Mouse (Mus musculus): Measurements from ENCODE around the gene Psma1. TPM values are rescaled to one million over a fixed set of nuclear protein-coding genes. Genes with fewer than 3 reads are reported as not detected.

Psma1 gene
- 380 and 387 TPM in 2 replicates for polyA plus RNA-seq (2016; fragmentation: Nextera tagmentation; extraction: Ambion mirVana)

DNA sequence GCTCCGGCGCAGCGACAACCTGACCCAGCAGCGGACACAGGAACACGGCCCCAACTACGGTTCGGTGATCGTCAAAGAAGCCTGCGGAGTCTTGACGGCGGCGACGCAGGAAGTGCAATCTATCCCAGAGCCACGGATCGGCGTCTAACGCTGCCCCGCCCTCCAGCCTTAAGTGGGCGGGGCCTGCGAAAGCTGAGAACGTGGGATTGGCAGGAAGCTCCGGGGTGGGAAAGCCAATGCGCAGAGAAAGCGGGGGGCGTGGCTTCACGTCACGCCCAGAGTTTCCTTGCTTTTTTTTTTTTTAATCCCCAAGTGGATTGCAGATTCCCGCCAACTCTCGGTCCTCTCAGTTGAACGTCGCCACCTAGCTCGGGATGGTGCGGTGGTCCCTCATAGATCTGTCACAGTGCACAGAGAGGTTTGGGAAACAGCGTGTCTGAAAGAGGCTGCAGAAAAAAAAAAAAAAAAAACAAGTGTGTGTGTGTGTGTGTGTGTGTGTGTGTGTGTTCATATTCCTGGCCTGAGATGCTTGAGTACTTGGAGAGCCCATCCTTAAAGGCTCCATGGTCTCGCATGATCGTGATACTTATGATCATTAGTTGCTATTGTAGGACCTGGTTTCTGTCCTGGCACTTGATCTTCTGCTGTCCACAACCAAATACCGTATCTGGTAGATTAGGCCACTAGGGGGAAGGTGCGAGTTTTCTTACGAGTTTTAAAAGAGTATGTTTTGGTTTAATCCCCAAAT, at the start of gene Psma1:
TSS of gene Psma1 (minus strand) at position 114 of the 748 bp plus-strand sequence.
- H3K27ac ChIP-seq = peak within 1 kb of the TSS; percentile 58
- 0 out of 2 replicates have a peak, but pooled peaks cover 3% of the 10 kb centered on the region for H3K4me1 ChIP-seq
- under 1% methylated on average over 39 of the region's 39 CpGs for WGBS

GRCm38 (mm10) chr7:114323527-114323926, 47.6 kb upstream of the Psma1 start:
- no peak for ATAC-seq (ENCODE audit: insufficient number of reproducible peaks, insufficient read depth, low FRiP score, low TSS enrichment)
- H3K4me3 ChIP-seq = no peak overlapping the region
- peaks cover 12% of the 10 kb centered on the region; the same call in 1 of the 2 replicates for H3K4me1 ChIP-seq
- no peak overlapping the region for H3K27ac ChIP-seq
- H3K9me3 ChIP-seq = no peaks in the 10 kb centered on the region
- H3K27me3 ChIP-seq = no peaks in the 10 kb centered on the region
- WGBS = 82% methylated on average over 1 of the region's 1 CpGs
- no peak overlapping the region for H3K4me2 ChIP-seq (replicated peaks)
- H3K36me3 ChIP-seq = no peaks in the 10 kb centered on the region
- no peak overlapping the region for H3K9ac ChIP-seq

More for the DNA sequence above, at the start of gene Psma1:
- peak; percentile 92 for ATAC-seq (ENCODE audit: insufficient number of reproducible peaks, insufficient read depth, low FRiP score, low TSS enrichment)
- peak within 1 kb of the TSS; percentile 93 for H3K9ac ChIP-seq
- H3K4me2 ChIP-seq (replicated peaks) = peak within 1 kb of the TSS; percentile 85
- peaks cover 22% of the 10 kb centered on the region for H3K36me3 ChIP-seq
- no peaks in the 10 kb centered on the region for H3K9me3 ChIP-seq
- H3K27me3 ChIP-seq = no peaks in the 10 kb centered on the region
- H3K4me3 ChIP-seq = peak within 1 kb of the TSS; percentile 97

DNA sequence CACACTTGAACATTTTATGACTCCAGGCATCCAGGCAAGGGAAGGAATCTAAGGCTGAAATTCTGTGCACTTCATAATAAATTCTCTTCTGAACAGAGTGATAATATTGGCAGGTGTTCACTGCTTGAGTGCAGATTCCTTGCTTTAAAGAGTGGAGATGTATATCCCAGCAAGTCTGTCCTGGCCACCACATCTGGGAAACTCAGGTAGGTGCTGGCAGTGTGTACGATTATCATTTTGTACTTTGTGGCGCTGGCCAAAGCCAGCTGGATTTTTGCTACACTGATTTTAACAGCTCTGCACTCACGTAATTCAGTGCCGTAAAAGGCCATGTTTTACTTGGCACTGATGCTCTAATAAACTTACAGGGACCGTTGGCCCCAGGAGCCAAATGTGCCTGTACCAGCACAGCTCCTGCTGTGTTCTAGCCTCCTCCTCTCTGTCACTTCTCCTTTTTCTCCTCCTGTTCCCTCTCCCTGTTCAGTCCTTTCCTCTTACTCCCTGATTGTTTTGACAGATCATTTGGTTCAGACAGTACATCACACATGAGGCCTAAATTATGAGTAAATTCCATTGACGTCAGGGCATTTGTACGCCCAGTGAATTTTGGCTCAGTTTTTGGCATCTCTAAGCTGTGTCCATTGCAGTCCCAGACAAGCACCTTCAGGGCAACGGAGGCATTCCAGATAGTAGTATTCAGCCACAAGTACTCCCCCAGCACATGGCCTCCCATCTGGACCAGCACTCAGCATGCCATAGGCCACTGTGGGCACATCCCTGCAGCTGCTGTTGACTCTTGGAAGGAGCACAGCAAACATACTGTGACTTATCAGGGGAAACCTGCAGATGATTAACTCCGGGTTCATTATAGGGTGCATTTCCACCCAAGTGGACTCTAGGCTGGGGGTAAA, 46.9 kb upstream of the Psma1 start:
- WGBS = 56% methylated on average over 9 of the region's 9 CpGs

DNA sequence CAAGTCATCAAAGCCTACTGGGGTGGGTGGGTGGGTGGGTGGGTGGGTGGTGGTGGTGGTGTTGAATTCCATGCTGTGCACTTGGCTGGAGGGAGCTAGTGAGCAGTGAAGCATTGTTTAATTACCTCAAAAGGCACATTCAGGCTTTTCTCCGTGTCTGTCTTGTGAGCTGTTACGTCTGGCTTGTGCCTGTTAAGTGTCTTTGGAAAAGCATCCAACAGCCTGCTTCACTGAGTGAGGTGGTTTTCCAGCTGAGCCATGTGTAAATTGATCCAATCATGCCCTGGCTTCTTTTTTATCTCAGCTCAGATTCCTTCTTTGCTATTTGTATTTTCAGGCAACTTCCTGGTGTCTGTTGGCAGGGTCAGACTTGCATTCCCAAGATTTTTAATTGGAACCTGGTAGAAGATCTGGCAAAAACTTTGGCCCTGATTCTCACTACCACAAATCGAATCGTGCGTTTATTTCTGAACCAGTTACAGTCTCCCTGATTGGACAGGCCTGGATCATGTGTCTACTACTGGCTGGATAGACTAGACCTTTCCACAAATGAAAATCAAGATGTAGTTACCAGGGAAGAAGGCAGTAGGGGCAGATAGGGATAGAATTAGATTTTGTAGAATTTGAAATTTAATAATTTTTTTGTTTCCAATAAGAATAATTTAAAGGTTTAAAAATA, 45.9 kb upstream of the Psma1 start:
- Histone ChIP-seq H3K27ac (no peak overlapping the region; the same call in 1 of the 2 replicates), H3K4me1 (peaks cover 12% of the 10 kb centered on the region; the same call in 1 of the 2 replicates), H3K9ac (no peak overlapping the region), H3K36me3 (no peaks in the 10 kb centered on the region), H3K4me2 (replicated peaks) (no peak overlapping the region), H3K9me3 (no peaks in the 10 kb centered on the region), H3K4me3 (no peak overlapping the region), H3K27me3 (no peaks in the 10 kb centered on the region)
- WGBS = 56% methylated on average over 5 of the region's 5 CpGs
- ATAC-seq (ENCODE audit: insufficient number of reproducible peaks, insufficient read depth, low FRiP score, low TSS enrichment) = no peak

More for the DNA sequence above, 46.9 kb upstream of the Psma1 start:
- no peak overlapping the region for H3K9ac ChIP-seq
- no peaks in the 10 kb centered on the region for H3K27me3 ChIP-seq
- no peaks in the 10 kb centered on the region for H3K36me3 ChIP-seq
- H3K4me1 ChIP-seq = peaks cover 12% of the 10 kb centered on the region; the same call in 1 of the 2 replicates
- no peak overlapping the region for H3K4me2 ChIP-seq (replicated peaks)
- H3K9me3 ChIP-seq = no peaks in the 10 kb centered on the region
- H3K27ac ChIP-seq = no peak overlapping the region
- no peak for ATAC-seq (ENCODE audit: insufficient number of reproducible peaks, insufficient read depth, low FRiP score, low TSS enrichment)
- no peak overlapping the region for H3K4me3 ChIP-seq

GRCm38 (mm10) chr7:114317896-114318295, 42.0 kb upstream of the Psma1 start:
- Histone ChIP-seq H3K9me3 (no peaks in the 10 kb centered on the region), H3K4me3 (no peak overlapping the region), H3K27me3 (no peaks in the 10 kb centered on the region), H3K27ac (no peak overlapping the region), H3K9ac (no peak overlapping the region), H3K4me2 (replicated peaks) (no peak overlapping the region), H3K4me1 (peaks cover 8% of the 10 kb centered on the region; the same call in 1 of the 2 replicates), H3K36me3 (no peaks in the 10 kb centered on the region)
- 80% methylated on average over 4 of the region's 4 CpGs for WGBS
- ATAC-seq (ENCODE audit: insufficient number of reproducible peaks, insufficient read depth, low FRiP score, low TSS enrichment) = no peak

DNA sequence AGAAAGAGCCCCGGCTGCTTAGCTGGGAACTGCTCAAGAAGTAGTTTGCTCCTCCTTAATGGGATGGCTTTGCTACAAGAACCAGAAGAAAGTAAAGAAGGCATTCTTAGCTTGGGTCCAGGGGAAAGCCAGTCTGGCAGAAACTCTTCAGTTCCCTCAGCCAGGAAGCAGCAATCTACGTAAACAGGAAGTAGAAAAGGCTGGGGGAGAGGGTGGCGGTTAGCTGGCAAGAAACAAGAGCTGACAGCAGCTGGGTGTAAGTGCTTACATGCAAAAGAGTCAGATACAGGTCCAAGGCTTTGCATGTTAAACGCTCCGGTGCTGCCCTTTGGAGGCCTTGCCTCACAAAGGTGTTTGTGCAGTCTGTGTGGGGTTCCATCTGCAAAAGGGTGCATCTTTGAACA, 41.5 kb upstream of the Psma1 start:
- no peaks in the 10 kb centered on the region for H3K9me3 ChIP-seq
- H3K27me3 ChIP-seq = no peaks in the 10 kb centered on the region
- H3K4me3 ChIP-seq = no peak overlapping the region
- 63% methylated on average over 5 of the region's 5 CpGs for WGBS
- H3K36me3 ChIP-seq = no peaks in the 10 kb centered on the region
- no peak overlapping the region for H3K9ac ChIP-seq
- no peak for ATAC-seq (ENCODE audit: insufficient number of reproducible peaks, insufficient read depth, low FRiP score, low TSS enrichment)
- H3K4me1 ChIP-seq = peaks cover 4% of the 10 kb centered on the region; the same call in 1 of the 2 replicates
- no peak overlapping the region for H3K27ac ChIP-seq
- H3K4me2 ChIP-seq (replicated peaks) = no peak overlapping the region

GRCm38 (mm10) chr7:114316361-114316871, 40.5 kb upstream of the Psma1 start:
- Histone ChIP-seq H3K9ac (no peak overlapping the region), H3K27ac (no peak overlapping the region), H3K4me2 (replicated peaks) (no peak overlapping the region), H3K36me3 (no peaks in the 10 kb centered on the region), H3K4me1 (no peaks in the 10 kb centered on the region), H3K4me3 (no peak overlapping the region), H3K9me3 (no peaks in the 10 kb centered on the region), H3K27me3 (no peaks in the 10 kb centered on the region)
- no peak for ATAC-seq (ENCODE audit: insufficient number of reproducible peaks, insufficient read depth, low FRiP score, low TSS enrichment)
- 68% methylated on average over 5 of the region's 5 CpGs for WGBS

DNA sequence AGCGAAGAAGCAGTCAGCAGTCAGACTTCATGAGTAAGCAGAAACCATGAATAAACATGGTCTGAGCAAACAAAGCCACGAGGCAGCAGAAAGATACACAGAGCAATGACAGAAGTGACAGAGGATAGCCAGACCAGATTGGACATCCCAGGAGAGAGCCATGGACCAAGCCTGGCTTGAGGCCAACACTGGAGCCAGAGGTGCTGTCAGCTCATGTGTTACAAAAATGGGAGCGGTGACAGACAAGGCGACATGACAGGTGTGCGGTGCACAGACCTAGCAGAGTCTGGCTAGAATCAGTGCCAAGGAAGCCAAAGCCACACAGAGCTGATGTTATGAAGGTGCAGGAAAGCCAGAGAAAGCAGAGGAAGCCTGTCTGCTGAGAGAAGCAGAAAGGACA, 35.3 kb upstream of the Psma1 start:
- H3K27me3 ChIP-seq = no peaks in the 10 kb centered on the region
- no peak overlapping the region for H3K4me3 ChIP-seq
- no peak overlapping the region for H3K4me2 ChIP-seq (replicated peaks)
- ATAC-seq (ENCODE audit: insufficient number of reproducible peaks, insufficient read depth, low FRiP score, low TSS enrichment) = no peak
- H3K36me3 ChIP-seq = no peaks in the 10 kb centered on the region
- H3K4me1 ChIP-seq = no peaks in the 10 kb centered on the region
- no peak overlapping the region for H3K9ac ChIP-seq
- no peak overlapping the region for H3K27ac ChIP-seq
- 66% methylated on average over 5 of the region's 5 CpGs for WGBS
- no peaks in the 10 kb centered on the region for H3K9me3 ChIP-seq

GRCm38 (mm10) chr7:114309020-114309419, 33.1 kb upstream of the Psma1 start:
- H3K4me2 ChIP-seq (replicated peaks) = no peak overlapping the region
- no peaks in the 10 kb centered on the region for H3K9me3 ChIP-seq
- no peaks in the 10 kb centered on the region for H3K4me1 ChIP-seq
- H3K4me3 ChIP-seq = no peak overlapping the region
- H3K27ac ChIP-seq = no peak overlapping the region
- H3K27me3 ChIP-seq = no peaks in the 10 kb centered on the region
- H3K36me3 ChIP-seq = no peaks in the 10 kb centered on the region
- ATAC-seq (ENCODE audit: insufficient number of reproducible peaks, insufficient read depth, low FRiP score, low TSS enrichment) = no peak
- WGBS = 60% methylated on average over 4 of the region's 4 CpGs
- no peak overlapping the region for H3K9ac ChIP-seq

GRCm38 (mm10) chr7:114301293-114301782, 25.4 kb upstream of the Psma1 start:
- Histone ChIP-seq H3K4me1 (no peaks in the 10 kb centered on the region), H3K27ac (no peak overlapping the region), H3K4me2 (replicated peaks) (no peak overlapping the region), H3K27me3 (no peaks in the 10 kb centered on the region), H3K36me3 (no peaks in the 10 kb centered on the region), H3K9ac (no peak overlapping the region), H3K9me3 (no peaks in the 10 kb centered on the region), H3K4me3 (no peak overlapping the region)
- 72% methylated on average over 4 of the region's 4 CpGs for WGBS
- no peak for ATAC-seq (ENCODE audit: insufficient number of reproducible peaks, insufficient read depth, low FRiP score, low TSS enrichment)

GRCm38 (mm10) chr7:114300782-114301181, 24.9 kb upstream of the Psma1 start:
- Histone ChIP-seq H3K9me3 (no peaks in the 10 kb centered on the region), H3K4me2 (replicated peaks) (no peak overlapping the region), H3K27ac (no peak overlapping the region), H3K4me1 (no peaks in the 10 kb centered on the region), H3K27me3 (no peaks in the 10 kb centered on the region), H3K4me3 (no peak overlapping the region), H3K9ac (no peak overlapping the region), H3K36me3 (no peaks in the 10 kb centered on the region)
- no peak for ATAC-seq (ENCODE audit: insufficient number of reproducible peaks, insufficient read depth, low FRiP score, low TSS enrichment)
- WGBS = 94% methylated on average over 2 of the region's 2 CpGs
